Mouse (Mus musculus) limb, embryonic 14.5 days (tissue): Measurements from ENCODE around the gene Aass. TPM values are rescaled to one million over a fixed set of nuclear protein-coding genes. Genes with fewer than 3 reads are reported as not detected.

Experiments used
- ATAC-seq: fragments of 200-750 bp; cut with Nextera tagmentation; 2 replicates; pipeline ENCODE4 v1.8.0; 2017; ENCODE audit warnings: low read depth, moderate number of reproducible peaks, moderate TSS enrichment; ENCODE audit not compliant: low FRiP score
- DNase-seq: peaks from one replicate; pipeline ENCODE4 v3.0.0-alpha.2; 2015; ENCODE audit warnings: low spot score
- H3K27ac ChIP-seq: fragments of 300-500 bp; sonication (generic); replicated peaks from 2 replicates; pipeline ENCODE4 v1.5.1; 2014; ENCODE audit warnings: low read depth, mild to moderate bottlenecking, low read length, moderate library complexity, mixed read lengths
- H3K27me3 ChIP-seq: fragments of 300-500 bp; sonication (generic); 2 replicates; pipeline ENCODE4 v1.6.1; 2014; ENCODE audit warnings: low read length, mixed read lengths; ENCODE audit not compliant: control insufficient read depth, insufficient read depth
- H3K36me3 ChIP-seq: fragments of 300-500 bp; sonication (generic); 2 replicates; pipeline ENCODE4 v1.6.1; 2014; ENCODE audit warnings: mild to moderate bottlenecking, low read length, moderate library complexity, mixed read lengths; ENCODE audit not compliant: control insufficient read depth, insufficient read depth
- H3K4me1 ChIP-seq: fragments of 300-500 bp; sonication (generic); 2 replicates; pipeline ENCODE4 v1.6.1; 2014; ENCODE audit warnings: antibody characterized with exemption, low read length, mixed read lengths; ENCODE audit not compliant: control insufficient read depth, insufficient read depth
- H3K4me2 ChIP-seq: fragments of 300-500 bp; sonication (generic); replicated peaks from 2 replicates; pipeline ENCODE4 v1.6.1; 2014; ENCODE audit warnings: low read depth, mild to moderate bottlenecking, low read length, moderate library complexity; ENCODE audit not compliant: severe bottlenecking
- H3K4me3 ChIP-seq: fragments of 300-500 bp; sonication (generic); replicated peaks from 2 replicates; pipeline ENCODE4 v1.5.1; 2014; ENCODE audit warnings: low read length
- H3K9ac ChIP-seq: fragments of 300-500 bp; sonication (generic); 2 replicates; pipeline ENCODE4 v1.6.1; 2014; ENCODE audit warnings: mild to moderate bottlenecking, low read depth, low read length, moderate library complexity; ENCODE audit not compliant: severe bottlenecking
- H3K9me3 ChIP-seq: fragments of 300-500 bp; sonication (generic); 2 replicates; pipeline ENCODE4 v1.6.1; 2016; ENCODE audit warnings: low read length; ENCODE audit not compliant: control insufficient read depth
- POLR2A ChIP-seq: fragments of 200-500 bp; IDR thresholded peaks from 2 replicates; pipeline ENCODE4 v1.8.0; 2012; ENCODE audit warnings: inconsistent platforms, mild to moderate bottlenecking, moderate library complexity, borderline replicate concordance; ENCODE audit not compliant: insufficient read depth, insufficient read length; ENCODE audit errors: extremely low read depth
- WGBS: fragments of 180-500 bp; shearing (Covaris S2); extraction: QIAGEN DNeasy Blood & Tissue Kit; methylation state at CpG from one replicate; pipeline ENCODE4 v1.1.7; 2014; 5-methylcytosine and 5-hydroxymethylcytosine counted together
- polyA plus RNA-seq, 2 experiments: library from polyadenylated mRNA; depleted of rRNA in 1 of 2; stranded (reverse) in 1 of 2; unstranded in 1 of 2; fragments of >200 nt; fragmentation: Nextera tagmentation in 1 of 2; extraction: Ambion mirVana in 1 of 2; gene quantifications; 2 replicates each; pipeline versions ENCODE4 v1.2.1 to v1.2.3; 2012 to 2014

Aass gene
- polyA plus RNA-seq, 2 experiments, result 2.4 TPM

DNA sequence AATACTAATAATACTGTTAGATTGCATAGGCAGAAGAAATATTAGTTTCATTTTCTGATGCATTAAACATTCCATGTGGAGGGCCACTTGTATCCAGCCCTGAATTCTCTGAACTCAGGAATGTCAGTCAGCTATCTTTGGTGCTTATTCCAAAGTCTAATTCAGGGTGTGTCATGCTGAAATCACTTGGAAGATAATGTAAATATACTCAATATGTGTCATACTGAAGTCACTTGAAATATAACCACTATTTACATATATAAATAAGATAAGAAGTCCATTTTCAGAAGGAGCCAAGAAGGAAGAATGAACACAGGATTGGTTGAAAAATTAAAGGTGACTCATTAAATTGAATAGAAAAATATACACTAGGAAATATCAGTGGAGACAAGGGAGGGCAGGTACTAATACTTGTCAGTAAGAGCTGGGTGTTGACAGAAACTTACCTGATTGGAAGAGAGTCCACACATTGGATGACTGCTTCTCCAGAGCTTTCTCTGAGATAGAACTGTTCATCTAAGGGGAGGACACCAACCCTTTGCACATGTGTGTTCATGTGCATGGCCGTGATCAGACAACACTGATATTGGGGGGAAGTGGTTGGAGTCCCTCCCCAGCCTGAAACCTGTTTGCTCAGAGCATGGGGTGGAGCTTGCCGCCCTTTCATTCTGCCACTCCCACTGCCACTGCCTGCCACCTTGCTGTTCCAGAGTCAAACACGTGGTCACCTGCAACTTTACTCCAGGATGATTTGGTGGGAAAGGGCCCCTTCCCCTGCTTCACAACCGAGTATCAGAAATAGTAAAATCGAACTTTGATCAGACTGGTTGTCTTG, 48.0 kb downstream of the Aass start:
- WGBS, result 81% methylated on average over 5 of the region's 5 CpGs
- Histone ChIP-seq H3K27ac (no peak overlapping the region), H3K4me2 (no peak overlapping the region), H3K4me3 (no peak overlapping the region), H3K4me1 (no peaks in the 10 kb centered on the region), H3K9ac (no peak overlapping the region), H3K9me3 (no peaks in the 10 kb centered on the region), H3K36me3 (no peaks in the 10 kb centered on the region), H3K27me3 (no peaks in the 10 kb centered on the region)
- no peak for TF ChIP-seq POLR2A
- ATAC-seq (no peak), DNase-seq (no peak)

DNA sequence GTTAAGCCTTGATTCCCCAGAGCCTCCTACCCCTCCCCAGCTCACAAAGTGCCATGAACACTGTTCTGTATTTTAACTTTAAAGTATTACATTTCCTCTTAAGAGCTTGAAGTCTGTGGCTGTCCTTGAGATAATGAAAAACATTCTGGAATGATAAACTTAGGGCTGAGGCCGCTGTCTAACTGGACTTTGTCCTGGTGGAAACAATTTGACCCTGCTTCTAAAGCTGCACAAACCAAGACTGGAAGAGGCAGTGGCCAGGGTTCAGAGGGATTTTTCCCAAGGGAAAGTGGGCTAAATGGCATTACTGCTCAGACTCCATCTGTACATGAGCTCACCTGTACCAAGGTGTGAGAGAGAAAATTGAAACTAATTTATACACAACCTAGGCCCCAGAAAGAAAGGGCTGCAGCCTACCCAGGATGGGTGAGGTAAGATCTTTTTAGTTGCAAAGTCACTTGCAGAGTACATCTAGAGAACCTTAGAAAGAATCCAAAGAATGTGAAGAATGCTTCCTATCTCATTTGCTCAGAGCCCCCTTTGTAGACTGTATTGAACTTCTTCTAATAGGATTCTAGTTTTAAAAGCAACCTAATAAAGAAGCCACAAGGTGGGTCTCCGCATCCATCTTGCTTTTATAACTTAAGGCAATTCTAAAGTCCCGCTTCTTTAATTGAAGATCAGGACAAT, 52.6 kb downstream of the Aass start:
- H3K36me3 ChIP-seq, result no peaks in the 10 kb centered on the region
- DNase-seq (no peak), ATAC-seq (no peak)
- H3K9ac ChIP-seq, result no peak overlapping the region
- no peak overlapping the region for H3K4me3 ChIP-seq
- no peak for TF ChIP-seq POLR2A
- no peaks in the 10 kb centered on the region for H3K9me3 ChIP-seq
- 53% methylated on average over 3 of the region's 3 CpGs for WGBS
- H3K4me1 ChIP-seq, result no peaks in the 10 kb centered on the region
- no peak overlapping the region for H3K4me2 ChIP-seq
- H3K27ac ChIP-seq, result no peak overlapping the region
- H3K27me3 ChIP-seq, result no peaks in the 10 kb centered on the region

GRCm38 (mm10) chr6:23078273-23078672, 54.5 kb downstream of the Aass start:
- 29% methylated on average over 2 of the region's 2 CpGs for WGBS

GRCm38 (mm10) chr6:23076060-23076459, 56.7 kb downstream of the Aass start:
- 74% methylated on average over 2 of the region's 2 CpGs for WGBS

More at GRCm38 (mm10) chr6:23078273-23078672, 54.5 kb downstream of the Aass start:
- H3K9ac ChIP-seq, result no peak overlapping the region
- no peak overlapping the region for H3K27ac ChIP-seq
- no peaks in the 10 kb centered on the region for H3K36me3 ChIP-seq
- DNase-seq (no peak), ATAC-seq (no peak)
- H3K4me3 ChIP-seq, result no peak overlapping the region
- H3K9me3 ChIP-seq, result no peaks in the 10 kb centered on the region
- H3K4me2 ChIP-seq, result no peak overlapping the region
- H3K27me3 ChIP-seq, result no peaks in the 10 kb centered on the region
- no peaks in the 10 kb centered on the region for H3K4me1 ChIP-seq
- no peak for TF ChIP-seq POLR2A

DNA sequence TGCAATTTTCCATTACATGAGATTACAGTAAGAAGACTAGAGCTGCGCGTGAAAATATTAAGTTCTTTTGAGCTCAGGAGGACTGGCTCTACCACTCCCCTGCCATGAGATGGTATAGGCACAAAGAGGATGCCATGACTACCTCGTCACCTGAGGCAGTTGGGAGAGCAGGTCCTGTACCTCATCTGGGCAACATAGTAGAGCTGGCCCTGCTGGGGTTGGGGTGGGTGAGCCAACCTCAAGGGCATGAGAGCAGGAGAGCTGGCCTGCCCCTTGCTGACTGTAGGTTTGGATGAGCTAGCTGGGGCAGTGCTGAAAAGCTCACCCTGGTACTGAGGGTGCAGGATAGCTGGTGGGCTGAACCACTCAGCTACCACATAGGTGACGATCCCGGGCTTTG, 77.1 kb downstream of the Aass start:
- Histone ChIP-seq H3K4me1 (no peaks in the 10 kb centered on the region), H3K4me2 (no peak overlapping the region), H3K36me3 (no peaks in the 10 kb centered on the region), H3K27ac (no peak overlapping the region), H3K4me3 (no peak overlapping the region), H3K9ac (no peak overlapping the region), H3K27me3 (no peaks in the 10 kb centered on the region), H3K9me3 (no peaks in the 10 kb centered on the region)
- DNase-seq, result no peak
- no peak for TF ChIP-seq POLR2A
- no peak for ATAC-seq
- 92% methylated on average over 5 of the region's 5 CpGs for WGBS

More at GRCm38 (mm10) chr6:23076060-23076459, 56.7 kb downstream of the Aass start:
- ATAC-seq (no peak), DNase-seq (no peak)
- Histone ChIP-seq H3K4me3 (no peak overlapping the region), H3K27me3 (no peaks in the 10 kb centered on the region), H3K9ac (no peak overlapping the region), H3K27ac (no peak overlapping the region), H3K36me3 (no peaks in the 10 kb centered on the region), H3K4me2 (no peak overlapping the region), H3K4me1 (no peaks in the 10 kb centered on the region), H3K9me3 (no peaks in the 10 kb centered on the region)
- no peak for TF ChIP-seq POLR2A
